Mouse (Mus musculus): ENCODE results near the gene Gm17018. TPM values are rescaled to one million over a fixed set of nuclear protein-coding genes. Genes with fewer than 3 reads are reported as not detected.

Gene Gm17018
- polyA plus RNA-seq, 1 experiment from 2014 or later: 51.4 TPM

DNA sequence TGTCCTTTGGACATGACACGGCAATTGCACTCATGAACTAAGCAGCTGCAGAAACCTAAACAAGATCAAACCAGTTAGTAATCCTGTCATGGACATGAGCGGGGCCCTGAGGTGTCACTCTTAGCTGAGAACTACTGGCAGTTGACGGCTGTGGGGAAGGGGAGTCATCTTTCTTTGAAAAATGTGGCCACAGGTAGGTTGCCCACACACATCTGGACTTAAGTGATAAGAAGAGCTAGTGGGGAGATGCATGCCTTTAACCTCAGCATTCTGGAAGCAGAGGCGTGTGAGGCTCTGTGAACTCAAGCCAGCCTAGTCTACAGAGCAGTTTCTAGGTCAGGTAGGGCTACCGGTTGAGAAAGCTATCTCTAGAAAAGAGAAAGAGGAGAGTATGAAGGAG lies 42.2 kb downstream of the Gm17018 start:
- Histone ChIP-seq H3K27ac (ENCODE audit: low read depth, low read length) (no peak overlapping the region), H3K36me3 (ENCODE audit: control insufficient read depth, insufficient read depth, low read length) (no peaks in the 10 kb centered on the region; the same call in 1 of the 2 replicates), H3K4me1 (ENCODE audit: control insufficient read depth, insufficient read depth, low read length) (no peaks in the 10 kb centered on the region), H3K9me3 (ENCODE audit: control insufficient read depth, low read length) (no peaks in the 10 kb centered on the region), H3K27me3 (ENCODE audit: control insufficient read depth, insufficient read depth, low read length) (no peaks in the 10 kb centered on the region), H3K9ac (ENCODE audit: low read depth, low read length) (no peak overlapping the region), H3K4me2 (replicated peaks; ENCODE audit: low read depth, low read length) (no peak overlapping the region), H3K4me3 (ENCODE audit: low read length) (no peak overlapping the region)
- no peak for ATAC-seq (ENCODE audit: low FRiP score, low TSS enrichment)
- 86% methylated on average over 5 of the region's 5 CpGs for WGBS

DNA sequence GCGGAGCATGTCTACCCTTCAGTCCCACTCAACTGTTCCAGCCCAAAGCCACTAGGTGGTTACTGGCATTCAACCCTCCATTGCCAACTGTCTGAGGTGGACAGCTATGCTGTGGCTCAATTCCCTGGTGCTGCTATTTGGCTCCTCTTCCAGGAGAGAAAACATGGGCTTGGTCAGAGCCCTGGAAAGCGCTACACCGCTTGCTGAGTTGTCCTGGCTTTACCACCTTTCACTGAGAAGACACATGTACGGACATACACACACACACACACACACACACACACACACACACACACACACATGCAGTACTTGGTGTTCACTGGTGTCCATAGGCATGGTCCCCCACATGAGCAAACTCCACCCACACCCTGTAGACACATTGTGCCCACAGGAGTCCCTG lies 46.3 kb downstream of the Gm17018 start:
- Histone ChIP-seq H3K4me1 (ENCODE audit: control insufficient read depth, insufficient read depth, low read length) (no peaks in the 10 kb centered on the region), H3K27me3 (ENCODE audit: control insufficient read depth, insufficient read depth, low read length) (no peaks in the 10 kb centered on the region), H3K27ac (ENCODE audit: low read depth, low read length) (no peak overlapping the region), H3K36me3 (ENCODE audit: control insufficient read depth, insufficient read depth, low read length) (no peaks in the 10 kb centered on the region; the same call in 1 of the 2 replicates), H3K4me2 (replicated peaks; ENCODE audit: low read depth, low read length) (no peak overlapping the region), H3K9ac (ENCODE audit: low read depth, low read length) (no peak overlapping the region), H3K4me3 (ENCODE audit: low read length) (no peak overlapping the region), H3K9me3 (ENCODE audit: control insufficient read depth, low read length) (no peaks in the 10 kb centered on the region)
- ATAC-seq (ENCODE audit: low FRiP score, low TSS enrichment): no peak
- WGBS: 90% methylated on average over 4 of the region's 4 CpGs

DNA sequence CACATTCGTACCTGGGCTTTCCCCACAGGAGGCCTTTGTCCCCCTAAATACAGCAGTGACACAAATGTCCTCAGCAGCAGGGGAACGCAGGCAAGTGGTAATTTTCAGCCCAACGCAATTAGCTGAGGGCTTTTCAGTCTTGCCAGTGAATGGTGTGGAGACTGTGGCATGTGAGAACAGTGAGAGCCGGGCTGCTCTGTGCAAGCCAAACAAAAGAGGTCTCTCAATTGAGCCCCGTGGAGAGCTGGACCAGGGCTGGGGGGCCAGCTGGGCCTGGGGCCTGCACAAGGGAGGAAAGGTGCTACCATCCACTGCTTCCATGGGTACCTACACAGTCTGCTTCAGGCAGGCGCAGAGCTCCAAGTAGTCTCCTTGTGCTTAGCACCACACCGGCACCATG lies 47.1 kb downstream of the Gm17018 start:
- H3K4me3 ChIP-seq (ENCODE audit: low read length): no peak overlapping the region
- WGBS: 54% methylated on average over 7 of the region's 7 CpGs
- H3K27ac ChIP-seq (ENCODE audit: low read depth, low read length): no peak overlapping the region
- 0 out of 2 replicates have a peak overlapping the region, but pooled peaks have one; percentile 18 for H3K9ac ChIP-seq (ENCODE audit: low read depth, low read length)
- H3K4me1 ChIP-seq (ENCODE audit: control insufficient read depth, insufficient read depth, low read length): no peaks in the 10 kb centered on the region
- ATAC-seq (ENCODE audit: low FRiP score, low TSS enrichment): no peak
- no peaks in the 10 kb centered on the region for H3K9me3 ChIP-seq (ENCODE audit: control insufficient read depth, low read length)
- no peak overlapping the region for H3K4me2 ChIP-seq (replicated peaks; ENCODE audit: low read depth, low read length)
- H3K27me3 ChIP-seq (ENCODE audit: control insufficient read depth, insufficient read depth, low read length): no peaks in the 10 kb centered on the region
- H3K36me3 ChIP-seq (ENCODE audit: control insufficient read depth, insufficient read depth, low read length): no peaks in the 10 kb centered on the region; the same call in 1 of the 2 replicates

DNA sequence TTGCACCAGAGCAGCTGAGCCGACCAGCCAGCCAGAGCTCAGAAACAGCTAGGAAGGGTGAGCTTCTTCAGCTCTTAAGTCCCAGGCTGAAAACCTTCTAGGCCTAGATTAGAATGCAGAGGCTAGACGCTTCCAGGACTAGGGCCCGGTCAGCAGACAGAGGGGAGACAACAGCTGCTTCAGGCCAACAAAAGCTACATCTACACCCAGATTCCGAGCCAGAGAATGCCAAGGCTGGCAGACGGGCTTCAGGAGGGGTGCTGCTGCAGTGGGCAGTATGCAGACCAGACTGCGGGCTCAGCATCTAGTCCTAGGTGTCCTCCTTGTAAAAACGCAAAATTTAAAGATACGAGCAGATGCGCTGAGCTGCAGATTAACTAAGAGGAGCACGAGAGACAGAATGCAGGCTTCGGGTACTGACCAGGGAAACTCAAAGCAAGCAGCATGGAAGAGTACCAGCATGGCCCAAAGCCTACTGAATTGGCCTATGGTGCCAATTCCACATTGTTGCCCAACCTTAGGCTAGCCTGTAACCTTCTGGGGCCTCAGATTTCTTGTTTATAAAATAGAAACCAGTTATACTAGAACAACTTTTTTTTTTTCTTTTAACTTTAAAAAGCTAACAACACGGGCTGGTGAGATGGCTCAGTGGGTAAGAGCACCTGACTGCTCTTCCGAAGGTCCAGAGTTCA lies 48.4 kb downstream of the Gm17018 start:
- no peak overlapping the region for H3K9ac ChIP-seq (ENCODE audit: low read depth, low read length)
- no peaks in the 10 kb centered on the region for H3K4me1 ChIP-seq (ENCODE audit: control insufficient read depth, insufficient read depth, low read length)
- no peaks in the 10 kb centered on the region; the same call in 1 of the 2 replicates for H3K36me3 ChIP-seq (ENCODE audit: control insufficient read depth, insufficient read depth, low read length)
- no peak overlapping the region for H3K27ac ChIP-seq (ENCODE audit: low read depth, low read length)
- no peak overlapping the region for H3K4me2 ChIP-seq (replicated peaks; ENCODE audit: low read depth, low read length)
- no peak for ATAC-seq (ENCODE audit: low FRiP score, low TSS enrichment)
- no peak overlapping the region for H3K4me3 ChIP-seq (ENCODE audit: low read length)
- H3K9me3 ChIP-seq (ENCODE audit: control insufficient read depth, low read length): no peaks in the 10 kb centered on the region
- WGBS: 88% methylated on average over 13 of the region's 13 CpGs
- H3K27me3 ChIP-seq (ENCODE audit: control insufficient read depth, insufficient read depth, low read length): no peaks in the 10 kb centered on the region

DNA sequence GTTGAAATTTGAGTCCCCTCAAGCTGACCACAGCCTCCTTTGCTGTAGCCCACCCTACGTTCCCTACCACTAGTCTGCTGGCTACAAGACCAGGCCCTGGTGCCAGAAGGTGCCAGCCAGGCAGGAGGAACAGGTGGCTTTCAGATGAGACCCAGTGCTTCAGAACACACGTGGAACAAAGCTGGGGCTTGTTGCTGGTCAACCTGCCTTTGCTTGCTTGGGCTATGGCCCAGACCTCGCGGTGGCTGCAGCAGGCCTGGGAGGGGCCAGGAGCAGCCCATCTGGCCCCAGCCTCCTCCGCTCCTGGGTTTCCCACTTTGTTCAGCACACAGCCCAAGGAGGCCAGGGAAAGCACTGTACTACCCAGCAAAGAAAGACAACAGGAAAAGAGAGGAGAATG lies 50.4 kb downstream of the Gm17018 start:
- Histone ChIP-seq H3K4me3 (ENCODE audit: low read length) (no peak overlapping the region), H3K27me3 (ENCODE audit: control insufficient read depth, insufficient read depth, low read length) (no peaks in the 10 kb centered on the region), H3K4me1 (ENCODE audit: control insufficient read depth, insufficient read depth, low read length) (peaks cover 11% of the 10 kb centered on the region), H3K9me3 (ENCODE audit: control insufficient read depth, low read length) (no peaks in the 10 kb centered on the region), H3K4me2 (replicated peaks; ENCODE audit: low read depth, low read length) (no peak overlapping the region), H3K27ac (ENCODE audit: low read depth, low read length) (no peak overlapping the region), H3K36me3 (ENCODE audit: control insufficient read depth, insufficient read depth, low read length) (no peaks in the 10 kb centered on the region; the same call in 1 of the 2 replicates), H3K9ac (ENCODE audit: low read depth, low read length) (no peak overlapping the region)
- no peak for ATAC-seq (ENCODE audit: low FRiP score, low TSS enrichment)
- 66% methylated on average over 5 of the region's 5 CpGs for WGBS

DNA sequence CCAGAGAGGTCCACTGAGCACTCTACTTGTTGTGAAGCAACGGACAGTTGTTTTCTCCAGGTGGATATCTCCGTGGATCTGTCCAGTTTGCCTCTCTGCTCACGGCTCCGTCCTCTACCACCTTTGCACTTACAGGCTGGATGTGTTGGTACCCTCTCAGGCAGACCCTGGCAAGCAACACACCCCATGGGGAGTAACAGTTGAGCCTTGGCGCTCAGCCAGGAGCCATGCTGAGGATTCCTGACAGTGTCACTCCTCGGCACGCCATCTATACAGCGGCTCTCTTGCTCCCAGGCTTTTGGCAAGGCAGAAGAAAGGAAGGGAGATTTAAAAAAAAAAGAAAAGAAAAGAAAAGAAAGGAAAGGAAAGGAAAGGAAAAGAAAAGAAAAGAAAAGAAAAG lies 54.0 kb downstream of the Gm17018 start:
- Histone ChIP-seq H3K27ac (ENCODE audit: low read depth, low read length) (no peak overlapping the region), H3K9me3 (ENCODE audit: control insufficient read depth, low read length) (no peaks in the 10 kb centered on the region), H3K4me3 (ENCODE audit: low read length) (no peak overlapping the region), H3K4me1 (ENCODE audit: control insufficient read depth, insufficient read depth, low read length) (peaks cover 15% of the 10 kb centered on the region), H3K4me2 (replicated peaks; ENCODE audit: low read depth, low read length) (no peak overlapping the region), H3K36me3 (ENCODE audit: control insufficient read depth, insufficient read depth, low read length) (no peaks in the 10 kb centered on the region), H3K27me3 (ENCODE audit: control insufficient read depth, insufficient read depth, low read length) (no peaks in the 10 kb centered on the region), H3K9ac (ENCODE audit: low read depth, low read length) (no peak overlapping the region)
- ATAC-seq (ENCODE audit: low FRiP score, low TSS enrichment): no peak
- 91% methylated on average over 8 of the region's 8 CpGs for WGBS

DNA sequence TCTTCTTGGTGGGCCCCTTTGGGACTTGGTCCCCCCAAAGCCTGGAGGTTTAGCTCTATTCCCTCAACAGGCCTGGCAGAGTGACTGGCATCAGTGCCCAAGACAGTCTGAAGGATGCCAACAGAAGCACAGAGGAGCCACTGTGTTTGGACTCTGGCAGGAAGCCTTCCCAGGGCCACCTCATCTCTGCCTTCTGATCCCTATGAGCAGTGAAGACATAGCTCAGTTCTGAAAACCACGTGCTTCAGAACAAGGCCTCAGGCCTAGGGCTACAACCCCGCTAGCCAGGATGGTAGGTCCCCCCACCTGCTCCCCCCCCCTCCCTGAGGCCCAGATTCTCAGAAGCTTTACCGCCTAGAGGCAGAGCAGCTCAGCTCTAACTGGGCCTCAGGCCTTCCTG lies 54.5 kb downstream of the Gm17018 start:
- H3K4me1 ChIP-seq (ENCODE audit: control insufficient read depth, insufficient read depth, low read length): peaks cover 19% of the 10 kb centered on the region
- no peak overlapping the region for H3K4me2 ChIP-seq (replicated peaks; ENCODE audit: low read depth, low read length)
- H3K27me3 ChIP-seq (ENCODE audit: control insufficient read depth, insufficient read depth, low read length): no peaks in the 10 kb centered on the region
- no peak for ATAC-seq (ENCODE audit: low FRiP score, low TSS enrichment)
- H3K9me3 ChIP-seq (ENCODE audit: control insufficient read depth, low read length): no peaks in the 10 kb centered on the region
- H3K9ac ChIP-seq (ENCODE audit: low read depth, low read length): no peak overlapping the region
- H3K36me3 ChIP-seq (ENCODE audit: control insufficient read depth, insufficient read depth, low read length): no peaks in the 10 kb centered on the region
- H3K4me3 ChIP-seq (ENCODE audit: low read length): no peak overlapping the region
- WGBS: 62% methylated on average over 3 of the region's 3 CpGs
- no peak overlapping the region for H3K27ac ChIP-seq (ENCODE audit: low read depth, low read length)

DNA sequence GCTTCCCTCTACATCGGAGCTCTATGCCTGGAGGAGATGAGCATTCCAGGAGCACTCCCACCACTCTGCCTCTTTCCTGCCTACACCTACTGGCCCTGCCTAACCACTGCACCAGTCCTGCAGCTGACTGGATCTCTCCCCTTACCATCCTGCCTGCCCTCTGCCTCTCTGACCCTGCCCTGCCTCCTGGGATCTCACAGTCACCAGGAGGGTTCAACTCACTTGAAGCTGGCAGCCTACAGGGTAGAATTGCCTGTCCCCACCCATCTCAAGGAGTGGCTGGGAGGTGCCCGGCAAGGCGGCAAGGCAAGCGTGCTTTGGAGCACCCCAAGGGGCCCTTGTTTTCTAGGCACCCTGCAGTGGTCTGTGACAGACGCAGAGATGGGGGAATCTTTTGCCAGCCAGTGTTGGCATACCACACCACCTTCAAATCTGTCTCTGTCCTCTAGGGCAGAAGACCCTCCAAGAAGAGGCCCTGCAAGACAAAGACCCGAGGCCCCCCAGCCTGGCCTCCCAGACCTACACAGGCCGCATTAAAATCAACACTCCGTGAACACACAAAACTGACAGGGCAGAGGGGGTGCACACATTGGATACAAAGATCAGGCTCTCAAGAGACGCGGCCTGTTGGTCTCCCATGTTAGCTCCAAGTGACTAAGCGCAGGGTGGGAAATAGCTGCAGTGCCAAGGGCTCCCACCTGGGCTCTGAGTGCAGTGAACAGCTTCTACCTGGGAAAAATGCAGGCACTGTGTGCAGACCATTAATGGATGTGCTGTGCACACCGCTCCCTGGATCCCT lies 55.2 kb downstream of the Gm17018 start:
- H3K9me3 ChIP-seq (ENCODE audit: control insufficient read depth, low read length): no peaks in the 10 kb centered on the region
- H3K27me3 ChIP-seq (ENCODE audit: control insufficient read depth, insufficient read depth, low read length): no peaks in the 10 kb centered on the region
- H3K4me3 ChIP-seq (ENCODE audit: low read length): no peak overlapping the region
- peaks cover 23% of the 10 kb centered on the region for H3K4me1 ChIP-seq (ENCODE audit: control insufficient read depth, insufficient read depth, low read length)
- peak; percentile 30; the same call in 1 of the 2 replicates for ATAC-seq (ENCODE audit: low FRiP score, low TSS enrichment)
- no peak overlapping the region for H3K4me2 ChIP-seq (replicated peaks; ENCODE audit: low read depth, low read length)
- no peak overlapping the region for H3K27ac ChIP-seq (ENCODE audit: low read depth, low read length)
- WGBS: 51% methylated on average over 12 of the region's 12 CpGs
- H3K9ac ChIP-seq (ENCODE audit: low read depth, low read length): no peak overlapping the region
- H3K36me3 ChIP-seq (ENCODE audit: control insufficient read depth, insufficient read depth, low read length): no peaks in the 10 kb centered on the region

DNA sequence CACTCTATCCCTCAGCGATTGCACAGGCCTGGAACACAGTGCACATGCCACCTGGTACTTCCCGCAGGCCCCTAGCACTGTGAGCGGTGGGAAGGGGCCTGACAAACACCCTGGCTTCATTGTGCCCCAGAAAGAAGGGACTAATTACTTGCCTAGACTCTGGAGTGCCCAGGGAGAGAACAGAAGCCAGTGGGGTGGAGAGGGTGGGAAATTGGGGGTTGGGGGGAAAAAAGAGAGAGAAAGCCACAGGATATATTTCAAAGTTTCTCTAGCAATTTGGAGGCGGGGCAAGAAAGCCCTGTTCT lies 55.8 kb downstream of the Gm17018 start:
- ATAC-seq (ENCODE audit: low FRiP score, low TSS enrichment): no peak
- Histone ChIP-seq H3K9ac (ENCODE audit: low read depth, low read length) (no peak overlapping the region), H3K27me3 (ENCODE audit: control insufficient read depth, insufficient read depth, low read length) (no peaks in the 10 kb centered on the region), H3K4me1 (ENCODE audit: control insufficient read depth, insufficient read depth, low read length) (peaks cover 23% of the 10 kb centered on the region), H3K36me3 (ENCODE audit: control insufficient read depth, insufficient read depth, low read length) (no peaks in the 10 kb centered on the region), H3K27ac (ENCODE audit: low read depth, low read length) (no peak overlapping the region), H3K4me2 (replicated peaks; ENCODE audit: low read depth, low read length) (no peak overlapping the region), H3K9me3 (ENCODE audit: control insufficient read depth, low read length) (no peaks in the 10 kb centered on the region), H3K4me3 (ENCODE audit: low read length) (no peak overlapping the region)
- 37% methylated on average over 4 of the region's 4 CpGs for WGBS
